Mouse (Mus musculus) activated CD4-positive, CD25-positive, alpha-beta regulatory T cell, adult 4 months (primary cell): ENCODE measurements around the gene Kif19a. TPM values are rescaled to one million over a fixed set of nuclear protein-coding genes. Genes with fewer than 3 reads are reported as not detected.
A peak's percentile ranks its signal among the peaks of the same experiment; 100 is the strongest.

Experiments used
- ATAC-seq: one replicate; pipeline ENCODE4 v1.8.0; 2017
- polyA plus RNA-seq, 2 experiments: library from polyadenylated mRNA; unstranded; fragments of 100-300 nt; shearing (Covaris generic); gene quantifications; one replicate each; pipeline ENCODE4 v1.2.1; 2017

The Kif19a gene
- polyA plus RNA-seq, 2 experiments from 2014 or later: 0.22 TPM; not detected in 1

GRCm38 (mm10) chr11:114785892-114786291, 20.7 kb downstream of the Kif19a start:
- ATAC-seq: no peak

- ATAC-seq: no peak
Measured at GRCm38 (mm10) chr11:114786326-114786725, 21.1 kb downstream of the Kif19a start.

- ATAC-seq: no peak
Measured at GRCm38 (mm10) chr11:114787611-114788010, 22.4 kb downstream of the Kif19a start.

- ATAC-seq: peak; percentile 68
Measured at GRCm38 (mm10) chr11:114789061-114789714, 24.0 kb downstream of the Kif19a start.

- ATAC-seq: no peak
Measured at GRCm38 (mm10) chr11:114789716-114790115, 24.5 kb downstream of the Kif19a start.

- no peak for ATAC-seq
Measured at GRCm38 (mm10) chr11:114790171-114790570, 25.0 kb downstream of the Kif19a start.

GRCm38 (mm10) chr11:114790841-114791240, 25.7 kb downstream of the Kif19a start:
- ATAC-seq: no peak

GRCm38 (mm10) chr11:114791351-114791889, 26.2 kb downstream of the Kif19a start:
- no peak for ATAC-seq

- ATAC-seq: no peak
Measured at GRCm38 (mm10) chr11:114791891-114792411, 26.8 kb downstream of the Kif19a start.

- no peak for ATAC-seq
Measured at GRCm38 (mm10) chr11:114792931-114793494, 27.8 kb downstream of the Kif19a start.

- no peak for ATAC-seq
Measured at GRCm38 (mm10) chr11:114793868-114794545, 28.8 kb downstream of the Kif19a start.

GRCm38 (mm10) chr11:114794691-114795090, 29.5 kb downstream of the Kif19a start:
- no peak for ATAC-seq

GRCm38 (mm10) chr11:114795231-114795746, 30.1 kb downstream of the Kif19a start:
- ATAC-seq: no peak

GRCm38 (mm10) chr11:114795848-114796322, 30.7 kb downstream of the Kif19a start, which contains the start of gene Btbd17:
Btbd17 (minus strand) TSS chr11:114795945.
- no peak for ATAC-seq

- no peak for ATAC-seq
Measured at GRCm38 (mm10) chr11:114797176-114797575, 32.0 kb downstream of the Kif19a start.

GRCm38 (mm10) chr11:114797981-114798380, 32.8 kb downstream of the Kif19a start:
- no peak for ATAC-seq

- ATAC-seq: no peak
Measured at GRCm38 (mm10) chr11:114798624-114799023, 33.4 kb downstream of the Kif19a start, which contains the start of gene Gpr142. Gpr142 (plus strand) TSS chr11:114798924.

- ATAC-seq: no peak
Measured at GRCm38 (mm10) chr11:114801906-114802305, 36.7 kb downstream of the Kif19a start.

GRCm38 (mm10) chr11:114802540-114803267, 37.5 kb downstream of the Kif19a start:
- no peak for ATAC-seq

GRCm38 (mm10) chr11:114803990-114804389, 38.8 kb downstream of the Kif19a start:
- ATAC-seq: no peak

GRCm38 (mm10) chr11:114807025-114807424, 41.8 kb downstream of the Kif19a start:
- no peak for ATAC-seq
